Comparison of ENCODE assay signal across 9 mouse cellular contexts in genomic region chr9:103013366-103013765, GRCm38 (mm10). TPM values are rescaled to one million over a fixed set of nuclear protein-coding genes. Genes with fewer than 3 reads are reported as not detected.
A peak's percentile ranks its signal among the peaks of the same experiment; 100 is the strongest.
DNase-seq lines count a peak whose midpoint lies in the region; ATAC-seq lines count a peak whose summit lies in the region.
"Had no signal": no experiment of that assay in that cellular context is flagged by ENCODE, and none has a peak within 500 bp of the region (broad histone marks: within the 10 kb centered on the region; RNA-seq: fewer than 3 reads in every experiment).

No protein-coding gene starts in this region.

- peak; percentile 48 to 63 for DNase-seq in left cerebral cortex, adult 18-20 months (ENCODE audit: low spot score in 2 of 2)
- no peak for DNase-seq in left cerebral cortex, adult 11 months (ENCODE audit: low spot score)
- DNase-seq in NIH3T3 (ENCODE audit: low read depth): peak; percentile 77
- DNase-seq in cerebellum, adult 18-20 months: peak; percentile 47 to 52
- peak; percentile 62 for DNase-seq in left cerebral cortex, postnatal 4 days
- DNase-seq in retina, postnatal 7 days (ENCODE audit: low read depth, low spot score): peak; percentile 34
- DNase-seq in yolk sac, embryonic 10.5 days (ENCODE audit: low spot score): no peak
- DNase-seq: liver, embryonic 13.5 days had no signal

- intact Hi-C loops in left cerebral cortex, postnatal 4 days (cut with DNase I): no loop called here

- ATAC-seq in granulocyte monocyte progenitor cell, adult 5-6 weeks (replicated peaks; ENCODE audit: poor library complexity, severe bottlenecking): peak; percentile 44

RNA-seq across cellular contexts. Expression of gene Slco2a1, which starts 24.9 kb away (rescaled TPM):
- total RNA-seq in left cerebral cortex, adult 18-20 months (2021): 1 to 10 TPM; 1.1 to 1.5 TPM
- not detected in 2 replicates for total RNA-seq in granulocyte monocyte progenitor cell, adult 5-6 weeks (2014; fragmentation: Nextera tagmentation)
- total RNA-seq in granulocyte monocyte progenitor cell, adult 5-6 weeks (2017): not detected in 2 replicates
- 1 to 10 TPM; 3.9 to 4.7 TPM for total RNA-seq in left cerebral cortex, postnatal 4 days (2021)

Comparison
In these comparisons a context has a peak if more than half of its experiments do, and no peak if none do; other contexts are left out.
1. DNase-seq: peak in left cerebral cortex, adult 18-20 months (2 of 2), NIH3T3 (single experiment), cerebellum, adult 18-20 months (2 of 2), left cerebral cortex, postnatal 4 days (single experiment) and retina, postnatal 7 days (single experiment); none in left cerebral cortex, adult 11 months (single experiment) and yolk sac, embryonic 10.5 days (single experiment).